Mouse (Mus musculus) cortical plate, adult 2 months (tissue): ENCODE measurements around the gene Traf3.

Source experiments
- CTCF ChIP-seq: fragments of 200-500 bp; IDR thresholded peaks from 2 replicates; pipeline ENCODE4 v1.5.1; 2011; ENCODE audit warnings: mild to moderate bottlenecking, control low read depth, low read length; ENCODE audit not compliant: insufficient read depth; ENCODE audit errors: extremely low read depth
- POLR2A ChIP-seq: fragments of 200-500 bp; IDR thresholded peaks from 2 replicates; pipeline ENCODE4 v1.6.1; 2011; ENCODE audit warnings: mild to moderate bottlenecking, low read length, control low read depth; ENCODE audit not compliant: insufficient read depth; ENCODE audit errors: extremely low read depth

DNA sequence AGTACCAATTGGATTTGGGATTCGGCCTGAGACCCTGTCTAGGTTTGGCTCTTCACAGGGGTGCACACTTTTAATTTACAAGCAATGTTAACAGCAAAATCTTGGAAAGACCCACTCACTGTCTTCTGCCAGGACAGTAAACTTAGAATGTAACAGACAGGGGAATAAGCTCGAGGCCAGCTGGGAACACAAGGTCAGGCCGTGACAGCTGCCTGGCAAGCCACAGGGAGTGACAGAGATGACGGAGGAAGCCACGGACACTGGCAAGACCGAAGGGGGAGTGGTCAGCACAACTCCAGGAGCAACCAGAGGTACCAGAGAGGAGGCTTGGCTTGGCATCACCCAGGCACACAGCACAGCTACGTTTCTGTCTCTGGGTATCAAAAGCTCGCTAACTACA is 140.7 kb downstream of the Traf3 start:
- TF ChIP-seq CTCF (no peak), POLR2A (no peak)
